Mouse (Mus musculus) testis, adult 2 months (tissue): ENCODE measurements around the gene Vwa7.
"Not testable (repeated sequence)": the region's sequence is repeated elsewhere in the genome, so short reads cannot be mapped to it uniquely, and the experiment has no call there.

Source experiments
- CTCF ChIP-seq: fragments of 200-500 bp; IDR thresholded peaks from 2 replicates; pipeline ENCODE4 v1.5.1; 2012; ENCODE audit warnings: low read depth, mild to moderate bottlenecking, inconsistent platforms, low read length, moderate library complexity; ENCODE audit not compliant: control insufficient read depth, insufficient read depth, insufficient replicate concordance
- POLR2A ChIP-seq: fragments of 200-500 bp; IDR thresholded peaks from 2 replicates; pipeline ENCODE4 v1.6.1; 2012; ENCODE audit warnings: low read depth, mild to moderate bottlenecking, inconsistent platforms, low read length, moderate library complexity; ENCODE audit not compliant: control insufficient read depth

GRCm38 (mm10) chr17:34995927-34996326 is 20.5 kb upstream of the Vwa7 start:
- not testable (repeated sequence) for TF ChIP-seq POLR2A, CTCF
